Mouse (Mus musculus) urinary bladder, postnatal 4 days (tissue): ENCODE results near the gene Mtfp1.
"Not testable (repeated sequence)": the region's sequence is repeated elsewhere in the genome, so short reads cannot be mapped to it uniquely, and the experiment has no call there.

ENCODE experiments used
- DNase-seq, 2 experiments: peaks; one replicate each; pipeline ENCODE4 v3.0.0; 2021 to 2022; ENCODE audit warnings: low spot score in 2 of 2

The Mtfp1 gene

GRCm38 (mm10) chr11:4095171-4096053, at the start of gene Mtfp1:
TSS of gene Mtfp1 (minus strand) at chr11:4095445.
- peak in 1 of 2 experiments; percentile 32 for DNase-seq

DNA sequence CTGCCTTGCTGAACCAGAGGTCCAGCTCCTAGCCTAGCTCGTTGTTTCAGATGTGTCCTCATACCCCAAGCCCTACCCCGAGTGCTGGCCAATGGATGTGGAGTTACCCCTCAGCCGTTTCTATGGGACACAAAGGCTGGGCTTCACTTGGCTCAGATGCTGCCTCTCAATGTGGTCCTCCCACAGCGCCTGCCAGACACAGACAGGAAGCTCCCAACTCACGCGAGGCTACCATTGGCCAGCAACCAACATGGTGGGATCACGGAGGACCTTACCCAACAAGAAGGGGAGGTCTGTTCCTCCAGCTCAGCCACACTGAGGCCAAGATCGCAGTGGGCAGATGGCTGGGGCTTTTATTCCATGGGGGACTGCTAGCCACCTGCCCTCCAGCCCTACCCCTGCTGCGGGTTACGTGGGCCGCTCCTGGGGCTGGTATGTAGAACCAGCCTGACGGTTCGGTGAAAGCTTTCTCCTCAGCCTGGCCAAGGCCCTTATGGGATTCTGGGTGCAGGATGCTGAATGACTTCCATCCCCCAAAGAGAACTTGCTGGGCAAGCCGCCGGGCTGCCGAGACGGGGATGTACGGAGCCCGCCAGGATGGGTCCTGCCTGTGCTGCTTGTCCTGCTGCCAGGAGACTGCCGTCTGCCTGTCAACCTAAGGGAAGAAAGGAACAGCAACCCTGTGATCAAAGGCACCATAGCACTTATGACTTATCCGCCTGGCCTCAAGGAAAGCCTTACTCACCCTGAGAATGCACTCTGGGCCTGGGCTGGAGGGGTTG, 48.2 kb upstream of the Mtfp1 start:
- no peak for DNase-seq

- DNase-seq = no peak
These were observed 47.1 kb upstream of the Mtfp1 start for GRCm38 (mm10) chr11:4142352-4142751.

DNA sequence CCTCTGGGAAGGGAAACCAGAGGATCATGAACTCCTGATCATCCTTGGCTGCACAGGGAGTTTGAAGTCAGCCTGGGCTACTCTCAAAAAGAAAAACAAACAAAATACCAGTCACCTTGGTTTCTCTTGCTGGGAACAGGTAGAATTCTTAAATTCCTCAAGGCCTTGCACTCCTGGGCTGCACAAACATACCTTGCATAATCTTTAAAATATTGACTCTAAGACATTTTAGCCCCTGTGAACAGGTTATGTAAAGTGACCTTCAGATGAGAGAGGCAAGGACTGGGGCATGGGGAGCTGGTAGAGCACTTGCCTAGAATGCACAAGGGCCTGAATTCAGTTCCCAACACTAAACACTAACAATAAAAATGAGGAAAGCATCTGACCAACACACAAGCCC, 46.3 kb upstream of the Mtfp1 start:
- DNase-seq = no peak

DNA sequence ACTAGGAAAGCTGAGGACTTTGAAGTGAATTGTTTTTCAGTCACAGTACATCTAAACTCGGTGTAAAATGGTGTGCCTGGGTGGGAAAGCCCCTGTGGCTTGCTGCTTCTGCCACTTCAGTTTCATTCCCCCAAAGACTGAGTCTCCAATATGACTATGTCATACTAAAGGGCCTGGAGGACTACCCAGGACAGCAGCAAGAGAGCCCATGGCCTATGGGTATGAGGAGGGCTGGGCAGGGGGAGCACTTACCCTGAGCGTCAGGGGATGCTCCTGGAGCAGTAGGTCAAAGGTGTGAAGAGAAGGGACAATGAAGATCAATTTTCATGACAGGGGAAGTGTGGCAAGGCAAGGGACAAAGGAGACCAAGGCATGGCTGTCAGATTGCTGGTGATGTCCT, 43.7 kb upstream of the Mtfp1 start:
- DNase-seq = no peak

GRCm38 (mm10) chr11:4134986-4135935, 40.0 kb upstream of the Mtfp1 start, which contains the start of gene Rnf215:
TSS of gene Rnf215 (plus strand) at chr11:4135202.
- peak; percentile 79 to 90 for DNase-seq

DNA sequence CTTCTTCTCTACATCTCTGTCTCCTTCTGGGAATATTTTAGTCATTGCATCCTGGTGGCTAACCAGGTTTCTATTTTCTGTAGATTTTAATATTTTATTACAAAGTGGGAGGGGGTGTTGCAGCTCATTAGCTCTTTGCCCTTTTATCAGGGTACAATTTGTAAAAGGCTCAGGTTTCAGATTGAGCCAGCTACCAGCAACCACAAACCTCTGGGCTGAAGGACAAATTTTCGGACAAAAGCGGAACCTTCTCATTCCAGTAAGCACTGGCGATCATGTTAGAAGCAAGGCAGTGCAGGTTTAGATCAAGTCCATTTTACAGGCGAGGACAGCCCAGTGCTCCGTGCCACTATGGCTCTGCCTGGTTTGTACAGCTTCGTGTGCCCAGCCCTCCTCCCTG, 39.2 kb upstream of the Mtfp1 start:
- no peak for DNase-seq

DNA sequence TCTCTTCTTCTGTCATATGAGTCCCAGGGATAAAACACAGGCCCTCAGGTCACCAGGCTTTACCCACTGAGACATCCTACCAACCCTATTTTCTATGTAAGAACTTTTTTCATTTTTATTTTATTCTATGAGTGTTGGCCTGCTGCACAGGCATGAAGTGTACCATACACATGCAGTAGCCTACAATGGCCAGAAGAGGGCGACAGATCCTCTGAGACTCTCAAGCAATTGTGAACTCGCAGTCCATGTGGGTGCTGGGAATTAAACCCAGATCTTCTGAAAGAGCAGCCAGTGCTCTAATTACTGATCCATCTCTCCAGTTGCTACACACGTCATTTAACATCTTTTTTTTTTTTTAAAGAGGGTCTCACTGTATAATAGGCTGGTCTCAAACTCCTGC, 38.2 kb upstream of the Mtfp1 start:
- no peak for DNase-seq

GRCm38 (mm10) chr11:4128461-4128860, 33.2 kb upstream of the Mtfp1 start:
- not testable (repeated sequence) for DNase-seq

DNA sequence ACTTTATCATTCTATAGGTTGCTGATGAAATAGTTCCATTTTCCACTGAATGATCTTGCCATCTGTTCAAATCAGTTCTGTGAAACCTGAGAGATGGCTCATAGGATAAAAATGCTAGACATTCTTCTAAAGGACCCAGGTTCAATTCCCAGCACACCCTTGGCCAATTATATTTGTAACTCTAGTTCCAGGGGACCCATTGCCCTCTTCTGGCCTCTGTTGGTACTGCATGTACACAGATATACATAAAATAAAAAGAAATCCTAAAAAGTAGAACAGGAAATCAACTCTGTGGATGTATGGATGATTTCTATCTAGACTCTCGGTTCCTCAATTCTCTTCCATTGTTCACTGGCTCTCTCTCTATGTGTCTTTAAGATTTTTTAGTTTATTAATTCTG, 31.8 kb upstream of the Mtfp1 start:
- DNase-seq = no peak

GRCm38 (mm10) chr11:4123922-4124321, 28.7 kb upstream of the Mtfp1 start:
- DNase-seq = no peak

DNA sequence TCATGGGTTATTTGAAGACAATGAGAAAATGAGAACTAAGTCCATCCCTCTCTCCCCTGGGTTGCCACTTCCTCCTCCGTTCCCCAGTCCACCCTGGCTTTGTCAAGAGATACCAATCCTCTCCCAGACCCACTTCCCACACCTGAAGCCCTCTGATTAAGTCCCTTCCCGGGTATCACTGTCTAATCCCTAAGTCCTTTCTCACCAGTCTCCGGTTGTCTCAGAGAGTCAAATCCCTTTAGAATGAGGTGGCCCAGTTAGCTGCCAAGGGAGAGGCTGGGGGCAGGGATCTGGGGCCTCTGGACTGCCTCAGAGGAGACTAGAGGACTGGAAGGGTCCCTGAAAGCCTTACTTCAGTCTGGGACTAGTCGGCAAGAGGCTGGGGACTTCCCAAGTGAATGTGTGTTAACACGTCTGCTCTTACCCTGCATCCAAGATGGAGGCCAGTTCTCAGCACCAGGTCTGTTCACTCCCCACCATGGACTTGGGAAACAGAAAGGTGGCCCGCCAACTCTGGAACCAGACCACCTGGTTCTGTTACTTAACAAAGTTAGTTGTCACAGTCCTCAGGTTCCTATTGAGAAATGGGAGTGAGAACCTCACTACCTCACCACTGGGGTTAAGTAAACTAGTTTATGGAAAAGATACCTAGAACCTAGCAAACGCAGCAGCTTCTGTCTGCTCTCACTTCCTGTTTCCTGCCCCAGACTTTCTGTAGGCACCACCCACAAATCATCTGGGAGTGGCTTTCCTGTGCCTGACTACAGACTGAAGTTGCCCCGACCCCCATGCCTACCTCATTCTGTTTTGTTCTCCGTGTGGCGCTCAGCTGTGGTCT, 27.7 kb upstream of the Mtfp1 start, which contains the start of gene Sec14l2:
Gene Sec14l2, minus strand, starts transcription at position 674 of the 838 bp plus-strand sequence.
- DNase-seq = no peak

DNA sequence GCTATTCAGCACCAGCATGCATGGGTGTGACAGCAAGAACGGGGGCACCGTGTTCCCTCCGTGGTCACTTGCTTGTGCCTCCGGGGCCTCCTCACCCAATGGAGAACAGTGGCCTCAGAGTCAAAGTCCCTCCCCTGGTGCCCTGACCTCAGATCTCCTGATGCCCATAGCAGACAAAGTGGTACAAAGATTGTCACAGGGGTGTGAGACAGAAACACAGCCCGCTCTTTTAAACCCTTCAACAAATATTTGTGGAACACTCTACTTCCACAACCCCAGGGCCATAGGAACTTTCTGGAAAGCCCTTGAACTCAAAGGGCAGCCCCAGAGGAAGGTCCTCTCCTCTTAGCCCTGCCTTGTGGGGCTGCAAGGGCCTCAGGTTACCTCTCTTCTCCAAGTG, 27.0 kb upstream of the Mtfp1 start:
- no peak for DNase-seq

- no peak for DNase-seq
These were observed 26.4 kb upstream of the Mtfp1 start for GRCm38 (mm10) chr11:4121691-4122090.

DNA sequence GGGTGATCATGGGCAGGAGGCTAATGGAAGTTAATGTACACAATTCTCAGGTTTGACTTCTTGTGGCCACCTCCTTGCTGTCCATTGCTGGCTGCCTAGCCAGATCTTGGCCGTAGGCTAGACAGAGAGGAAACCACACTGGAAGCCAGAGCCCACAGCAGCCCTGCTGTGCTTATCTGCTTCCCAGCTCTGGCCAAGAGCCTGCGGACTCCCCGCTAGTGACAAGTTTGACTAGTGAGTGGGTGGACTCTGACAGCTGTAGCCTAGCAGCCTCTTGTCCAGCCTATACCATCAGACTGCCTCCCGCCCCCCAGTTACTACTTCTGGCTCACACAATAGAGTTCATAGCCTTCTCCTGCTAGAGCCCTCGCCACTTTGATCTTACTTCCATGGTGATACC, 24.4 kb upstream of the Mtfp1 start:
- no peak for DNase-seq

DNA sequence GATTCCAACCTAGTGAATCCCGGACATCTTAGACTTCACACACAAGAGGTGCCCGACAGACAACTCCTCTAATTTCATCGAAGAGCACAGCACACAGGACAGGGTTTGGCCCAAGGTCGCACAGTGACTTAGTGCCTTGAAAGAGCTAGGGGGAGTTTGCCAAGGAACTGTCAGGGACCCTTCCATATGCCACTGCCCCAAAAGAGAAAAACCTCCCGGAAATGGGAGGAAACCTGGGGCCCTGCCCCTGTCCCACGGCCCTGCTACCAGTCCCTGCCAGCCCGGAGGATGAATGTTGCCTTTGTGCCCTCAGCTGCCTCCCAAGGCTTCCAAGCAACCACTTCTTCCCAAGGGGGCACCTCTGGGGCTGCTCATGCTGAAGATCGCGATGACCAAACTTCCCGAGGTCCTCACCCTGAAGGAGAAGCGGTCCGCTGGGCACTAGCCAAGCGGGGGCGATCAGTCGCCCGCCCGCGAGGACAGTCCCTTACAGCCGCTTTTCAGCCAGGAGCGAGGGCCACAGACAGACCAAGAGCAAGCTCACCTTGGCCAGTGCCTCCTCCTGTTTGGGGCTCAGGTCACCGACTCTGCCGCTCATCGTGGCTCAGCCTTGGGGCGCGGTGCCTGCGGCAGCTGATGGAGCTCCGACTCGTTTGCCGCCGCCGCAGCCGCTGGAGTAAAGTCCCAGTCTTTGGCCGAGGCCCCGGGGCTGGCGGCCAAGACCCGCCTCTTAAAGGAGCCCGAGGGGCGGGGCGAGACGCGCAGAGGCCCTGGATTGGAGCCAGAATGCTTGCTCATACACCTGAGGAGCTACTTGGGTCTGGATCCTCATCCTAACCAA, 23.1 kb upstream of the Mtfp1 start:
- peak; percentile 57 to 67 for DNase-seq

- no peak for DNase-seq
These were observed 22.3 kb upstream of the Mtfp1 start for GRCm38 (mm10) chr11:4117372-4118071.

GRCm38 (mm10) chr11:4116458-4117141, 21.4 kb upstream of the Mtfp1 start:
- no peak for DNase-seq

GRCm38 (mm10) chr11:4115407-4115806, 20.2 kb upstream of the Mtfp1 start:
- DNase-seq = no peak
